Mouse (Mus musculus): Measurements from ENCODE around the gene Ifna7. TPM values are rescaled to one million over a fixed set of nuclear protein-coding genes. Genes with fewer than 3 reads are reported as not detected.
A peak's percentile ranks its signal among the peaks of the same experiment; 100 is the strongest.
"Not testable (repeated sequence)": the region's sequence is repeated elsewhere in the genome, so short reads cannot be mapped to it uniquely, and the experiment has no call there.

The Ifna7 gene
- polyA plus RNA-seq, 1 experiment from 2014 or later = not detected

- H3K9ac ChIP-seq; H3K27ac ChIP-seq; H3K9me3 ChIP-seq; H3K4me2 ChIP-seq; H3K27me3 ChIP-seq (replicated peaks); H3K4me1 ChIP-seq; H3K4me3 ChIP-seq; H3K36me3 ChIP-seq (replicated peaks); ATAC-seq (replicated peaks): not testable (repeated sequence)
- WGBS = no CpG with 5 or more reads among the region's 29 CpGs
Observed at GRCm38 (mm10) chr4:88802954-88803353, 13.1 kb upstream of the Ifna7 start, which contains the start of gene Gm13287. Gene Gm13287, plus strand, starts transcription at chr4:88803254.

DNA sequence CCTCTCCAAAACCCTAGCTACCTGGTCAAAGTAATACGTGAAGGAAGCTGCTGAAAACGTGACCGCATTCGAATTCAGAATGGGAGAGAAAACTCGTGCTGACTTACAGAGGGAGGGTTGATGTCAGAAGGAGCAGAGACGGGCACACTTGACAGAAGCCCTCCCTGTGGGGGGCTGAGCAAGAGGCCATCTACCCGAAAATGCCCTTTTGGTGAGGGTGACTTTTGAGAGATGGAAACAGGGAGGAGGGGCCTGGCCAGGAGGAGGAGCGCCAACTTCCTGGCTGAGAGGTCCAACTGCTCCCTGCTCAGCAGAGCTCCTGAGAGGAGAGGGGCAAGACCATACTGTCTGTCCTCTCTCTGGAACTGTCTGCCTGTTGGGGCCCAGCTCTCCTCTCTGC lies 10.8 kb upstream of the Ifna7 start, which contains the start of gene Gm13288:
Gene Gm13288 (plus strand): TSS at position 301 of the 400 bp plus-strand sequence.
- H3K4me1 ChIP-seq; H3K27me3 ChIP-seq (replicated peaks); H3K9me3 ChIP-seq; H3K27ac ChIP-seq; ATAC-seq (replicated peaks); H3K9ac ChIP-seq; H3K36me3 ChIP-seq (replicated peaks): not testable (repeated sequence)
- Histone ChIP-seq H3K4me3 (peak within 1 kb of the TSS; percentile 22; the same call in 1 of the 2 replicates), H3K4me2 (peak within 1 kb of the TSS; percentile 43)
- WGBS = no CpG with 5 or more reads among the region's 8 CpGs

DNA sequence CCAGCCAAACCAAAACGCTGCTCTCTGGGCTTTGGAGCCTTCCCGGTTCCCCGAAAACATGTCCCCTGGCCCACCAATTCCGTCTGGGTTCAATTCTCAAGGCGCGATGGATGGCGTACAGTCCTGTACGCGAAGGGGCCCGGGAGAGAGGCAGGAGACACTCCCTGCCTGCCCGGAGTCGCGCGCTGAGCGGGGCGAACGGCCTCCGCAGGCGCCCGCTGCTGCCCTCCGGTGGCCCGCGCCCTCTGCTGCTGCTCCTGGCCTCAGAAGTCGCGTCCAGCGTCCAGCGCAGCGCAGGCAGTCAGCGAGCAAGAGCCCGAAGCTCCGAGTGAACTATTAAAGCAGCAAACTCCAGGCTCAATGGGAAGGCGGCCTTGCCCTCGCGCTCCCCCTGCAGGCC lies 10.3 kb upstream of the Ifna7 start:
- not testable (repeated sequence) for ATAC-seq (replicated peaks); H3K4me1 ChIP-seq; H3K36me3 ChIP-seq (replicated peaks); H3K9ac ChIP-seq; H3K27ac ChIP-seq; H3K27me3 ChIP-seq (replicated peaks); H3K9me3 ChIP-seq
- WGBS = 0% methylated on average over 1 of the region's 34 CpGs
- Histone ChIP-seq H3K4me3 (peak overlapping the region; percentile 22; the same call in 1 of the 2 replicates), H3K4me2 (peak overlapping the region; percentile 43)

DNA sequence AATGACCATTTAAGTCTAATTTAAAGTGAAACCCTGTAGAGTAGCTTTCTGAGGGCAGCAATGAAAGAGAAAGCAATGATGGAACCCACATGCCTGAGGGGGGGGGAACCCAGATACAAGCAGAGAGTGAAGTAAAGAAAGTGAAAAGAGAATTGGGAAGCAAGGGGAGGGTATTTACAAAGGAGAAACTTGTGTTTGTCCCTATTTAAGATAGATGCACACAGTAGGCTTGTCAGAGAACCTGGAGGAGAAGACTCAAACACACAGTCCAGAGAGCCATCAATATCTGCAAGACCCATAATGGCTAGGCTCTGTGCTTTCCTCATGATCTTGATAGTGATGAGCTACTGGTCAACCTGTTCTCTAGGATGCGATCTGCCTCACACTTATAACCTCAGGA lies 3.6 kb downstream of the Ifna7 start, which contains the start of gene Ifna11:
Gene Ifna11 (plus strand): TSS at position 301 of the 400 bp plus-strand sequence.
- Histone ChIP-seq H3K4me2 (no peak within 1 kb of the TSS), H3K27me3 (replicated peaks) (no peaks in the 10 kb centered on the region), H3K9ac (no peak within 1 kb of the TSS), H3K36me3 (replicated peaks) (no peaks in the 10 kb centered on the region), H3K9me3 (no peaks in the 10 kb centered on the region), H3K27ac (no peak within 1 kb of the TSS), H3K4me3 (no peak within 1 kb of the TSS), H3K4me1 (no peaks in the 10 kb centered on the region)
- ATAC-seq (replicated peaks) = no peak
- 70% methylated on average over 1 of the region's 1 CpGs for WGBS

DNA sequence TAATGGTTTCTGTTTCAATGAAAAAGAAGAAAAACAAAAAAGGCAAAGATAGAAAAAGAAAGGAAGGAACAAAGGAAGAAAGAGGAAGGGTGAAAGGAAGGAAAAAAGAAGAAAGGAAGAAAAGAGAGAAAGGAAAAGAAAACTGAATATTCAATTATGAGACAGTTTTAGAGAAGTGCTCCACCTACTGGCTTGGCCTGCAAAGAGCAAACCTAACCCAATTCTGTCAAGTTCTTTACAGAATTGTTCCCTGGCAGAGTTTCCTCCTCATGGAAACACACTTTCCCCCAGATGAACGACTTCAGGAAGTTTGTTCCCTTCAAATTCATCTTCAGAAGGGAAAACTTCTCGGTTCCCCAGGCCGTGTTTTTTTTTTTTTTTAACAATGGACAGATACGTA lies 7.0 kb downstream of the Ifna7 start:
- 33% methylated on average over 4 of the region's 4 CpGs for WGBS

GRCm38 (mm10) chr4:88827116-88827515 lies 11.1 kb downstream of the Ifna7 start, which contains the start of gene Ifna6:
Gene Ifna6, plus strand, starts transcription at chr4:88827416.
- H3K9ac ChIP-seq; H3K4me2 ChIP-seq; H3K4me3 ChIP-seq; H3K36me3 ChIP-seq (replicated peaks); H3K27me3 ChIP-seq (replicated peaks); H3K4me1 ChIP-seq; ATAC-seq (replicated peaks); H3K27ac ChIP-seq; H3K9me3 ChIP-seq: not testable (repeated sequence)

More for the DNA sequence above, 7.0 kb downstream of the Ifna7 start:
- H3K27me3 ChIP-seq (replicated peaks) = no peaks in the 10 kb centered on the region
- H3K4me2 ChIP-seq = no peak overlapping the region
- no peak for ATAC-seq (replicated peaks)
- H3K36me3 ChIP-seq (replicated peaks) = no peaks in the 10 kb centered on the region
- H3K9me3 ChIP-seq = no peaks in the 10 kb centered on the region
- no peak overlapping the region for H3K27ac ChIP-seq
- no peak overlapping the region for H3K4me3 ChIP-seq
- H3K4me1 ChIP-seq = no peaks in the 10 kb centered on the region
- H3K9ac ChIP-seq = no peak overlapping the region

GRCm38 (mm10) chr4:88830523-88830922 lies 14.5 kb downstream of the Ifna7 start:
- Histone ChIP-seq H3K27me3 (replicated peaks) (no peaks in the 10 kb centered on the region), H3K36me3 (replicated peaks) (no peaks in the 10 kb centered on the region), H3K4me2 (no peak overlapping the region), H3K9ac (no peak overlapping the region), H3K4me1 (no peaks in the 10 kb centered on the region), H3K9me3 (no peaks in the 10 kb centered on the region), H3K4me3 (no peak overlapping the region), H3K27ac (no peak overlapping the region)
- WGBS = 24% methylated on average over 4 of the region's 4 CpGs
- ATAC-seq (replicated peaks) = no peak

DNA sequence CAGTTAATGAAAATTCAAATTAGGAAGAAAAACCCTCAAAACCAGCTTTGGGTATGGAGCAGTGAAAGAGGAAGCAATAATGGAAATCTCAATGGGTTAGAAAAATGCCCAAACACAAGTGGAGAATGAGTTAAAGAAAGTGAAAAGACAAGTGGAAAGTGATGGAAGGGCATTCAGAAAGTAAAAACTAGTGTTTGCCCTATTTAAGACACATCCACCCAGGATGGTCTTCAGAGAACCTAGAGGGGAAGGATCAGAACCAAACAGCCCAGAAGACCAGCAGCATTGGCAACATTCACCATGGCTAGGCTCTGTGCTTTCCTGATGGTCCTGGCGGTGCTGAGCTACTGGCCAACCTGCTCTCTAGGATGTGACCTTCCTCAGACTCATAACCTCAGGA lies 19.2 kb downstream of the Ifna7 start, which contains the start of gene Ifna5:
Gene Ifna5 (plus strand): TSS at position 301 of the 400 bp plus-strand sequence.
- H3K4me2 ChIP-seq; H3K27me3 ChIP-seq (replicated peaks); ATAC-seq (replicated peaks); H3K9me3 ChIP-seq; H3K4me3 ChIP-seq; H3K36me3 ChIP-seq (replicated peaks); H3K27ac ChIP-seq; H3K4me1 ChIP-seq; H3K9ac ChIP-seq: not testable (repeated sequence)
- 67% methylated on average over 1 of the region's 1 CpGs for WGBS

GRCm38 (mm10) chr4:88838828-88839227 lies 22.8 kb downstream of the Ifna7 start:
- no peak overlapping the region for H3K9ac ChIP-seq
- H3K4me3 ChIP-seq = no peak overlapping the region
- H3K4me1 ChIP-seq = no peaks in the 10 kb centered on the region
- no peak overlapping the region for H3K27ac ChIP-seq
- no peaks in the 10 kb centered on the region for H3K36me3 ChIP-seq (replicated peaks)
- no peaks in the 10 kb centered on the region for H3K27me3 ChIP-seq (replicated peaks)
- no peaks in the 10 kb centered on the region for H3K9me3 ChIP-seq
- H3K4me2 ChIP-seq = no peak overlapping the region
- 29% methylated on average over 3 of the region's 3 CpGs for WGBS
- no peak for ATAC-seq (replicated peaks)

DNA sequence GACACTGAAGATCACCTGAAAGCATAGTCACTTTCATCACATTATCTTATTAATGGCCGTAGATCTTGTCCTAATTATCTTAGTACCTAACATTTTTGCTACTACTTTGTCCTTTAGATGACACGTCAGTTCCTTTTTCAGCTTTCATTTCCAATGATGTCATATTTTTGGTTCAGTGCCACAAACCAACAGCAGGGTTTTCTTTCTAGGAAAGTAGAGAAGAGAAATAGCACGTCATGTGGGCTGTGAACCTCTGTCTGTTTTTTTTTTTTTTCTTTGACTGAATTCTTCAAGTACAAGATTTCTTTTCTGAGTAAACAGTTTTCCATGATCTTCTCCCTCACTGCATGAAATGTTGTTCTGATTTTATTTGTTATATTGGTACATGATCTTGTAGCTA lies 24.0 kb downstream of the Ifna7 start:
- no peak for ATAC-seq (replicated peaks)
- Histone ChIP-seq H3K9me3 (no peaks in the 10 kb centered on the region), H3K27ac (no peak overlapping the region), H3K4me3 (no peak overlapping the region), H3K36me3 (replicated peaks) (no peaks in the 10 kb centered on the region), H3K27me3 (replicated peaks) (no peaks in the 10 kb centered on the region), H3K4me2 (no peak overlapping the region), H3K9ac (no peak overlapping the region), H3K4me1 (no peaks in the 10 kb centered on the region)
- WGBS = 83% methylated on average over 3 of the region's 3 CpGs

- H3K9me3 ChIP-seq = no peaks in the 10 kb centered on the region
- WGBS = 44% methylated on average over 2 of the region's 2 CpGs
- no peak within 1 kb of the TSS for H3K4me2 ChIP-seq
- H3K27me3 ChIP-seq (replicated peaks) = no peaks in the 10 kb centered on the region
- no peak within 1 kb of the TSS for H3K9ac ChIP-seq
- no peaks in the 10 kb centered on the region for H3K36me3 ChIP-seq (replicated peaks)
- H3K27ac ChIP-seq = no peak within 1 kb of the TSS
- H3K4me1 ChIP-seq = no peaks in the 10 kb centered on the region
- no peak for ATAC-seq (replicated peaks)
- H3K4me3 ChIP-seq = no peak within 1 kb of the TSS
Observed at GRCm38 (mm10) chr4:88841438-88841911, 25.4 kb downstream of the Ifna7 start, which contains the start of gene Ifna4. Gene Ifna4, plus strand, starts transcription at chr4:88841861.

DNA sequence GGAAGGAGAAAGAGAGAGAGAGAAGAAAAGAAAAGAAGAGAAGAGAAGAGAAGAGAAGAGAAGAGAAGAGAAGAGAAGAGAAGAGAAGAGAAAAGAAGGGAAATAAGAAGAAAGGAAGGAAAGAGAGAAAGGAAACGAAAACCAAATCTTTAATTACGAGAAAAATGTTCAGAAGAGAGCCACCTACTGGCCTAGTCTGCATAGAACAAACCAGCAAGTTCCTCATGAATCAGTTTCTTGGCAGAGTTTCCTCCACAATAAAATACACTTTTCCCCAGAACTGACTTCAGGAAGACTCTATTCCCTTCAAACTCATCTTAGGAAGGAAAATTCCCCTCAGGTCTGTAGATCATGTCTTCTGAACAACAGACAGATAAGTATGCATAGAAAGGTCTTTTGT lies 29.3 kb downstream of the Ifna7 start:
- Histone ChIP-seq H3K27me3 (replicated peaks) (no peaks in the 10 kb centered on the region), H3K4me1 (no peaks in the 10 kb centered on the region), H3K9ac (no peak overlapping the region), H3K4me3 (no peak overlapping the region), H3K9me3 (no peaks in the 10 kb centered on the region), H3K4me2 (no peak overlapping the region), H3K27ac (no peak overlapping the region), H3K36me3 (replicated peaks) (no peaks in the 10 kb centered on the region)
- no peak for ATAC-seq (replicated peaks)
- 56% methylated on average over 2 of the region's 2 CpGs for WGBS

DNA sequence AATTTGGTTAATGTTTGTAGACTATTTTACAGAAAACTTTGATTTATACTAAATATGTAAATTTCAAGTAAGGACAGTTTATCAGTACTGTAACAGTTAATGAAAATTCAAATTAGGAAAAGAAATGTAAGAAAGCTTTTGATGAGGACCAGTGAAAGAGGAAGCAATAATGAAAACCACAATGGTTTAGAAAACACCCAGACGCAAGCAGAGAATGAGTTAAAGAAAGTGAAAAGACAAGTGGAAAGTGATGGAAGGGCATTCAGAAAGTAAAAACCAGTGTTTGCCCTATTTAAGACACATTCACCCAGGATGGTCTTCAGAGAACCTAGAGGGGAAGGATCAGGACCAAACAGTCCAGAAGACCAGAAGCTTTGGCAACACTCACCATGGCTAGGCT lies 33.7 kb downstream of the Ifna7 start, which contains the start of gene Ifna1:
Gene Ifna1 (plus strand): TSS at position 390 of the 400 bp plus-strand sequence.
- Histone ChIP-seq H3K4me1 (no peaks in the 10 kb centered on the region), H3K9ac (no peak within 1 kb of the TSS), H3K4me3 (no peak within 1 kb of the TSS), H3K9me3 (no peaks in the 10 kb centered on the region), H3K36me3 (replicated peaks) (no peaks in the 10 kb centered on the region), H3K27me3 (replicated peaks) (no peaks in the 10 kb centered on the region), H3K4me2 (no peak within 1 kb of the TSS), H3K27ac (no peak within 1 kb of the TSS)
- ATAC-seq (replicated peaks) = no peak
- 73% methylated on average over 1 of the region's 1 CpGs for WGBS

All from midbrain, embryonic 15.5 days (tissue).